Mouse (Mus musculus) MEL (cell line): ENCODE measurements around the gene Rbpj.

Experiments
- CHD2 ChIP-seq: IDR thresholded peaks from 2 replicates; pipeline ENCODE4 v1.6.1; 2011; ENCODE audit warnings: low read length, improper control_type of control experiment
- CTCF ChIP-seq, 3 experiments: IDR thresholded peaks in 2 of 3; conservative IDR thresholded peaks in 1 of 3; 2 replicates each; pipeline ENCODE4 v1.5.1; 2011 to 2012; ENCODE audit warnings: low read length in 3 of 3, low read depth in 2 of 3, mild to moderate bottlenecking in 2 of 3, improper control_type of control experiment in 1 of 3, inconsistent platforms in 1 of 3, mixed read lengths in 1 of 3, moderate library complexity in 1 of 3; ENCODE audit not compliant: control insufficient read depth in 1 of 3, insufficient read depth in 1 of 3, poor library complexity in 1 of 3, severe bottlenecking in 1 of 3
- ELF1 ChIP-seq: IDR thresholded peaks from 2 replicates; pipeline ENCODE4 v1.6.1; 2014; ENCODE audit warnings: low read depth, mild to moderate bottlenecking, inconsistent platforms, low read length, improper control_type of control experiment, moderate library complexity
- MXI1 ChIP-seq: IDR thresholded peaks from 2 replicates; pipeline ENCODE4 v1.6.1; 2011; ENCODE audit warnings: mild to moderate bottlenecking, low read depth, low read length, improper control_type of control experiment
- USF1 ChIP-seq: IDR thresholded peaks from 2 replicates; pipeline ENCODE4 v1.6.1; 2014; ENCODE audit warnings: low read depth, mild to moderate bottlenecking, inconsistent platforms, low read length, improper control_type of control experiment, moderate library complexity

DNA sequence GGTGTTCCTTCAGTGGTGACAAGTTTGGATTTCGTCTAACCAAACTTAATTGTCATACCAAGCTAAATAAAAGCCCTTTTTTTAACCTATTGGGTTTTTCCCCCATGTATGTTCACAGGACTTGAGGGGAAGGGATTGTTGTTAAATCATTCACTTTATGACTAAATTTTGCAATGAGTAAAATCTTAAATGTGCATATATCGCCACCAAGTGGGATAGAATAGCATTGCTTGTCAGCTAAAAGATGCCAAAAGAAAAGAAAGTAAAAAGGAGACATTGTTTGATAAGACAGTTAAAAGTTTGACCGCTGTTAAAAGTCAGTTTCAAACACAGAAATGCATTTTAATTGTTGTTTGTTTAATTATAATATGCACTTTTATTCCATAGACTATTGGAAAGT, 172.7 kb downstream of the Rbpj start:
- TF ChIP-seq CTCF (IDR thresholded peaks at IDR 0.05 in 2 of 3, conservative IDR thresholded peaks at IDR 0.05 in 1 of 3; ENCODE audit: control insufficient read depth in 1 of 3, insufficient read depth in 1 of 3, low read depth in 2 of 3, low read length in 3 of 3, poor library complexity in 1 of 3, severe bottlenecking in 1 of 3) = peak in 2 of 3 experiments; percentile 42 to 77; a peak in 4 of 6 replicates
- TF ChIP-seq MXI1 = no peak
- TF ChIP-seq CHD2 = no peak
- no peak for TF ChIP-seq ELF1
- TF ChIP-seq USF1 = no peak
